Mouse (Mus musculus) ES-E14 (cell line): ENCODE results near the gene Cebpzos. TPM values are rescaled to one million over a fixed set of nuclear protein-coding genes. Genes with fewer than 3 reads are reported as not detected.

Source experiments
- DNase-seq: peaks from one replicate; pipeline ENCODE4 v3.0.0-alpha.2; 2013; ENCODE audit warnings: low read depth, low spot score
- H3K27ac ChIP-seq: 2 replicates; pipeline ENCODE4 v1.5.1; 2012; ENCODE audit warnings: low read depth, mild to moderate bottlenecking, low read length, moderate library complexity, mixed read lengths; ENCODE audit not compliant: poor library complexity, insufficient read depth, severe bottlenecking
- H3K36me3 ChIP-seq: 2 replicates; pipeline ENCODE4 v1.6.1; 2012; ENCODE audit warnings: mild to moderate bottlenecking, low read length, moderate library complexity, mixed read lengths; ENCODE audit not compliant: control insufficient read depth, poor library complexity, insufficient read depth, severe bottlenecking
- H3K4me1 ChIP-seq, 2 experiments: fragments of 150-350 bp in 1 of 2; sonication (generic) in 1 of 2; 2 replicates each; pipeline ENCODE4 v1.6.1; 2012; ENCODE audit warnings: low read length in 2 of 2, mild to moderate bottlenecking in 1 of 2, mixed read lengths in 1 of 2; ENCODE audit not compliant: control insufficient read depth in 2 of 2, insufficient read depth in 2 of 2, poor library complexity in 1 of 2
- H3K4me3 ChIP-seq, 2 experiments: fragments of 150-350 bp in 1 of 2; sonication (generic) in 1 of 2; 2 replicates each; pipeline ENCODE4 v1.5.1; 2012; ENCODE audit warnings: low read length in 2 of 2, low read depth in 1 of 2, mild to moderate bottlenecking in 1 of 2, mixed read lengths in 1 of 2; ENCODE audit not compliant: insufficient read depth in 1 of 2, poor library complexity in 1 of 2, severe bottlenecking in 1 of 2
- H3K9ac ChIP-seq: 2 replicates; pipeline ENCODE4 v1.6.1; 2012; ENCODE audit warnings: low read depth, mild to moderate bottlenecking, low read length, mixed read lengths; ENCODE audit not compliant: poor library complexity, insufficient read depth, severe bottlenecking
- H3K9me3 ChIP-seq: fragments of 150-350 bp; sonication (generic); 2 replicates; pipeline ENCODE4 v1.6.1; 2012; ENCODE audit warnings: low read depth, mild to moderate bottlenecking, low read length; ENCODE audit not compliant: control insufficient read depth, insufficient read depth
- CHD2 ChIP-seq: IDR thresholded peaks from 2 replicates; pipeline ENCODE4 v1.6.1; 2014; ENCODE audit warnings: mild to moderate bottlenecking, low read depth, low read length, inconsistent platforms
- HCFC1 ChIP-seq: IDR thresholded peaks from 2 replicates; pipeline ENCODE4 v1.6.1; 2012; ENCODE audit warnings: low read length, inconsistent platforms, borderline replicate concordance; ENCODE audit not compliant: insufficient read depth
- MAFK ChIP-seq: IDR thresholded peaks from 2 replicates; pipeline ENCODE4 v1.6.1; 2014; ENCODE audit warnings: mild to moderate bottlenecking, low read depth, low read length, inconsistent platforms; ENCODE audit not compliant: insufficient read depth
- ZC3H11A ChIP-seq: IDR thresholded peaks from 2 replicates; pipeline ENCODE4 v1.6.1; 2012; ENCODE audit warnings: low read depth, mild to moderate bottlenecking, inconsistent platforms, low read length, borderline replicate concordance
- ZNF384 ChIP-seq: IDR thresholded peaks from 2 replicates; pipeline ENCODE4 v1.6.1; 2012; ENCODE audit warnings: low read depth, low read length, inconsistent platforms
- in situ Hi-C, 2 experiments: fragments of 600-800 bp; cut with MboI; formaldehyde crosslinking; loops; one replicate each; pipeline ENCODE4 v1.15.1; 2025; ENCODE audit warnings: low sequenced_read_pairs in 2 of 2, inconsistent platforms in 1 of 2; ENCODE audit not compliant: unreplicated experiment in 2 of 2
- total RNA-seq: library from RNA; depleted of rRNA; stranded (reverse); fragments of 300-350 nt; gene quantifications from 2 replicates; pipeline ENCODE4 v1.2.3, GENCODE M21; 2012

Cebpzos gene
- total RNA-seq, 1 experiment = 48.6 TPM

GRCm38 (mm10) chr17:78916899-78917298 lies 599 bp downstream of the Cebpzos start:
- H3K9ac ChIP-seq = peak overlapping the region; percentile 93
- in situ Hi-C loops = no loop called here
- H3K36me3 ChIP-seq = peaks cover 19% of the 10 kb centered on the region
- no peaks in the 10 kb centered on the region for H3K9me3 ChIP-seq
- DNase-seq = no peak
- peaks cover 3 to 4% of the 10 kb centered on the region in 2 experiments; a peak in 3 of 4 replicates for H3K4me1 ChIP-seq
- H3K4me3 ChIP-seq = peak overlapping the region; percentile 60 to 66
- peak overlapping the region; percentile 47; the same call in 1 of the 2 replicates for H3K27ac ChIP-seq
- TF ChIP-seq ZNF384 = no peak
- no peak for TF ChIP-seq ZC3H11A
- TF ChIP-seq CHD2 = no peak
- TF ChIP-seq HCFC1 = no peak
- no peak for TF ChIP-seq MAFK

- Histone ChIP-seq H3K36me3 (peaks cover 21% of the 10 kb centered on the region), H3K27ac (no peak overlapping the region), H3K4me1 (peaks cover 3 to 4% of the 10 kb centered on the region in 2 experiments; a peak in 3 of 4 replicates), H3K4me3 (peak overlapping the region in 1 of 2 experiments; percentile 60; a peak in 2 of 4 replicates), H3K9ac (no peak overlapping the region), H3K9me3 (no peaks in the 10 kb centered on the region)
- TF ChIP-seq ZC3H11A = no peak
- TF ChIP-seq HCFC1 = no peak
- no peak for TF ChIP-seq MAFK
- no peak for TF ChIP-seq ZNF384
- TF ChIP-seq CHD2 = no peak
- no peak for DNase-seq
- in situ Hi-C loops = no loop called here
Measured at GRCm38 (mm10) chr17:78917696-78918095, 1.4 kb downstream of the Cebpzos start.

GRCm38 (mm10) chr17:78935857-78936256 lies 19.6 kb downstream of the Cebpzos start:
- no peaks in the 10 kb centered on the region for H3K9me3 ChIP-seq
- H3K4me1 ChIP-seq = peaks cover 0 to 2% of the 10 kb centered on the region in 2 experiments; a peak in 1 of 4 replicates
- H3K9ac ChIP-seq = peak overlapping the region; percentile 92; the same call in 1 of the 2 replicates
- peaks cover 30% of the 10 kb centered on the region for H3K36me3 ChIP-seq
- DNase-seq = no peak
- in situ Hi-C loops = no loop called here
- TF ChIP-seq ZNF384 (no peak), ZC3H11A (no peak), MAFK (no peak)
- H3K27ac ChIP-seq = no peak overlapping the region
- H3K4me3 ChIP-seq = peak overlapping the region; percentile 92 to 93

- TF ChIP-seq HCFC1 (peak; percentile 82), ZNF384 (no peak)
- Histone ChIP-seq H3K4me3 (peak within 1 kb of the TSS; percentile 92 to 93), H3K9ac (peak within 1 kb of the TSS; percentile 92), H3K36me3 (peaks cover 24% of the 10 kb centered on the region), H3K27ac (no peak within 1 kb of the TSS), H3K9me3 (no peaks in the 10 kb centered on the region), H3K4me1 (peaks cover 0 to 2% of the 10 kb centered on the region in 2 experiments; a peak in 1 of 4 replicates)
- in situ Hi-C loops = no loop called here
- DNase-seq = peak; percentile 100
Measured at GRCm38 (mm10) chr17:78936466-78937228, 20.3 kb downstream of the Cebpzos start, which contains the start of the genes Cebpz and Ndufaf7. Gene Cebpz (minus strand): TSS chr17:78937066. Gene Ndufaf7 (plus strand): TSS chr17:78937136.
